Mouse (Mus musculus) skeletal muscle tissue, adult 2 months (tissue): ENCODE results near the gene Cpped1.

Experiments used
- DNase-seq: peaks from one replicate; pipeline ENCODE4 v3.0.0-alpha.2; 2012; ENCODE audit warnings: low read depth, low spot score

Cpped1 gene

GRCm38 (mm10) chr16:11772318-11772717 lies 136.9 kb downstream of the Cpped1 start:
- no peak for DNase-seq

- DNase-seq: no peak
Measured at GRCm38 (mm10) chr16:11757951-11758350, 151.3 kb downstream of the Cpped1 start.

DNA sequence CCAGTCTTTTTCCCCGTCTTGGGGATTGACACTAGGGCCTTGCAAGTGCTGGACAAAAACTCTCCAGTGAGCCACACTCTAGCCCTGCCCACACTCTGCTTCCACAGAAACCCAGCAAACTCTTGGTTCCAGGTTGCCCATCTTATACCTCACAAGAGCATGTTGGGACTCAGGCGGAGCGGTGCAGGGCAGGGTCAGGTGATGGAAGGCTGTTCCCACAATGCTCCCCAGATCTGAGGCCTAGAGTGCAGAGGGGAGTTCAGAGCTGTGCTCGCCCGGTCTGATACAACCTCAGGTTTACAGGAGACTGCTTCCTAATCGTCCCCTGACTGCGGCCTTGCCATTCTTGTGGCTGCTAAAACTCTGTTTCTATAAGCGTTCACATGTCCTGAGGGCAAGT lies 151.8 kb downstream of the Cpped1 start:
- no peak for DNase-seq

DNA sequence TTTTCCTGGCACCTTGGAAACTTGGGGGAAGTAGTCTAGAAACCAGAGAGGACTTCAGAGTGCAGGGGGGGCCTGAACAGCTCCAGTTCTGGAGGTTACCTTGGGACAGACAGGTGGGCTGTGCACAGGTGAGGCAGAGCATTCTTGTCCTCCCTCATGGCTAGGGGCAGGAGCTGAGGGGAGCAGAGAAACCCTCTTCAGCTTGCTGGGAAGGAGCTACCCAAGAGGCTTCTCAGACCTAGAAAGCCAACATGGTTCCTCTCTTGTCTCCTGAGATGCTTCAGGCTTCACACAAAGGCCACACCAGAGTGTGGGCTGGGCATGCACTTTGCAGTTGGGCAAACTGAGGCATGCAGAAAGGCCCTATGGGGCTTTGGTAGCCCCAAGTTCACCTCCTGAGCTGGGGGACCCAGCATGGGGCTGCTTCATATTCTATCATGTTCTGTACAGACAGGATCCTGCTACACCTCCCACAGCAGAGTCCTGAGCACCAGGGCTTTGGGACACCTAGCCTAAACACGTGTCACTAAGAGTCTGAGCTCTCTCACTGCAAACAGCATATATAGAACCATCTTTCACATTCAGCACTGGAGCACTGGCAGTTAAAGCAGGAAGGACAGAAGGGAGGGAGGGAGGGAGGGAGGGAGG lies 152.5 kb downstream of the Cpped1 start:
- DNase-seq: no peak

DNA sequence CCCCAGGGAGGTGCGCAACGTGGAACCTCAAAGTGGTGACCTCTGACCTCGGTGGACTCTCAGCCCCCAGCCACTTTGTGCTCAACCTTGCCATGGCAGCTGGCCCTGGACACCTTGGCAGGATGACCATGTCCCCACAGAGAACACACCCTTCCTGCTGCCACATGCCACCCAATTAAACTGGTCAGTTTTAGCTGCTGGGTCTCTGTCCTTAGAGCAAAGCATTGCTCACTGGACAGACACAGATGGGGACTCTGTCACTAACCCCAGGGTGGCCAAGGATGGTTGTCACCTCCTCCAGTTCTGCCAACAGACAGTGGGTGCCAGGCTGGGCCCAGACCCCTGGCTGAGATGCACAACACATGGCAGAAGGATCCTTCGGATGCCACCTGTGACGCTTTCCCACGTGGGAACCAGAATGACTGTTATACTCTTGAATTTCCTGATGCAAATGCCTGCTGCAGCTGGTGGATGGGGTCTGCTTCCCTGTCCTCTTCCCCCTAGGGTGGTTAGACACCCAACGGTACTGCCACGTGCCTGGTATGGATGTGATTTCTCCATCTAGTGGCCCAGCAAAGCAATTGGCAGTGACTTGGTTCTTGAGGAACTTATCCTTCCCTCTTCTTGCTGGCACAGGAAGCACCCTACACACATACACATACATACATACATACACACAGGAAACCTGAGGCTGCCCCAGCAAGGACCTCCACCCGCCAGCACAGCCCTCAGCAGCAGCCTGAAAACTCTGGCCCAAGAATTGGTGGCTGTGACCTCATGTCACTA lies 153.8 kb downstream of the Cpped1 start:
- DNase-seq: no peak

DNA sequence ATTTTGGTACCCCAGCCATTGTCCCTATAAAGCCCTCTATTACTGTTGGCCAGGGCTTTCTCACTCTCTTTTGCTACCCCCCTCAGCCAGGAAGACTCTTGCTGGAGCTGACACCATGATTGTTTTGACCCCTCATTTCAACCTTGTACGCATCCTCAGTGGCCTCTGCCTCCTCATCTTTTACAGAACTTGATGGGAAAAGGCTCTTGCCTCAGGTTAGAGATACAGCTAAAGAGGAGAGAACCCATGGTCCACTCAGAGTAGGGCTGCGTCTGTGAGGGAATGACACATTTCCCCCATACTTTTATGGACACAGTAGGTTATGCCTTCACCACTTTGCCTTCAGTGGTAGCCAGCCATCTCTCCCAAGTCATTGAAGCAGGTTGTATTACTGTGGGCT lies 155.1 kb downstream of the Cpped1 start:
- no peak for DNase-seq
